Mouse (Mus musculus) testis, postnatal 10 days (tissue): Measurements from ENCODE around the gene Rcn2.

Experiments
- DNase-seq: peaks from one replicate; pipeline ENCODE4 v3.0.0; 2021; ENCODE audit warnings: low spot score

Gene Rcn2

DNA sequence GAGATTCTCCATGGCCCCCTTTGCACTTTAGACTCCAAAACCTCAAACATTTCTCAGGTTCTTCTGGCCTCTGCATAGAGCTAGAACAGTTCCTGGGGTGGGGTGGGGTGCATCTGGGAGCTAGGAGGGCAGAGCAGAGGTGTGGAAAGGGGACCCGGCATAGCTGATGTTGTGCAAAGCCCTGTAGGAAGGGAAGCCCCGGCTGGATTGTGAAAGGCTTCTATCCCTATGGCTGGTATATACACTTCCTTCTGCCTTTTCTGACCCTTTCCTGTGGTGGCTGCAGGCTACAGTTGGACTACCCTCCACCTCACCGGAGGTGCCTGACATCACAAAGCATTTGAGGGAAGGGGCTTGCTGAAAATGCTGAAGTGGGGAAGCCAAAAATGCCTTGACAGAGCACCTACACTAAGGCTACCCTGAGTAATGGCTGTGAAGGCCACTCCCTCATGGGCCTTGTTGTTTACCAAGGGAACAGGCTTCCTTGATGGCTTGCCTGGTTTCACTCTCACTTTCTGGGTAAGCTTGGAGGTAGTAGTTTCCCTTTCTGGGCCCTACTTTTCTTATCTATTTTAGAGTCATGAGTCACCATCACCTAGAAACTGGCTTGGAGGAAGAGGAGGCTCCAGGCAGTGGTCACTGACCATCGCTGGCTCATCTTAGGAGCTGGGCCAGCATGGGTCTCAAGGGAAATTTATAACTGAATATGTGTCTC is 56.1 kb downstream of the Rcn2 start:
- DNase-seq, result no peak

DNA sequence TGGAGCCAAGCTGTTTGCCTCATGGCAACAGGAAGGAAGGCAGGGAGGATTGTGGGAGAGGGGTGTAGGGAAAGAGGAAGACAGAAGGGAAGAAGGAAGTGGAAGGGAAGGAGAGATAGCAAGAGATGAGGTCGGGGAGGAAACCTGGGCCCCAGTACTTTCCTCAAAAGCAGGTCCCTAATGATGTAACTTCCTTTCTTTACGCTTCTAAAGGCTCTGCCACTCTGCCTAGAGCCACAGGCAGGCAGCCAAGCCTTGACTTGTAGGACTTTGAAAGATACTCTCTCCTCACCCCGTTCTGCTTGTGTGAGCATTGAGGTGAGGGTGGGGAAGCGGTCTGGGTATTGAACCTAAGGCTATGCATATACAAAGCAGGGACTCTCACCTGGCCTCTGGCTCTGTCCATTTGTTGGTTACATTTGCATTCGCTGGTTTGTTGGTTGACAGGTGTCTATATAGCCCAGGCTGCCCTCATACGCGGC is 58.4 kb downstream of the Rcn2 start:
- DNase-seq, result no peak

DNA sequence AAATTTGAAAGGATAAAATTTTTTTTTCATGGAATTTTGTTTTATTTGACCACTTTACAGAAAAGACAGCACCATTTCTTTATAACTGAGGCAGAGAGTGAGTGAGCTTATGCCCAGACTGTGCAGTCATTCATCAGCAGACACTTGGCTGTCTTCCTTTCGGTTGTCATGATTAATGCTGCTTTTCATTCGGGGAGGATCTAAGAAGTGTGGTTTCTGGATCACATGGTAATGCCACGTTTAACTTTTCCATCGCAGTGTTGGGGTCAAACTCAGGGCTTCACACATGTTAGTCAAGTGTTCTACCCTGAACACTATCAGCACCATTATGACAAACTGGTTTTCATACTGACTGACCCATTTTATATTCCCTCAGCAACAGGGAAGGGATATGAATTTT is 59.4 kb downstream of the Rcn2 start:
- no peak for DNase-seq

DNA sequence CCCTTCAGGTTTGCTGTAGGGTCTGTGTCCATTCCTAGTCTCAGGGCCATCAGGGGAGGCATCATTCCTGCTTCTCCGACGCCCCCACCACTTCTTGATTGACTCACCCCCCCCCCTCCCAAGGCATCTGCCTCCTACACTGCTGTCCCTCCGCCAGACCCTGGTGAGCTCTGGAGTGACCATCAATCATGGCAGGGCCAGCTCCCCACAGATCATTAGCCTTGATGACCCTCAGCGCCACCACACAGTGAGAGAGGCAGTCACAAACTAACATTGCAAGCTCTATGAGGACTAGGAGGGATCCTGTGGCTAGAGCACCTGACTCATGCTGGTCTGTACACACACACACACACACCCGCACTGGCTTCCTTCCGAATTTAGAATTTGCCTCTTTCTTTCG is 63.3 kb downstream of the Rcn2 start:
- no peak for DNase-seq

DNA sequence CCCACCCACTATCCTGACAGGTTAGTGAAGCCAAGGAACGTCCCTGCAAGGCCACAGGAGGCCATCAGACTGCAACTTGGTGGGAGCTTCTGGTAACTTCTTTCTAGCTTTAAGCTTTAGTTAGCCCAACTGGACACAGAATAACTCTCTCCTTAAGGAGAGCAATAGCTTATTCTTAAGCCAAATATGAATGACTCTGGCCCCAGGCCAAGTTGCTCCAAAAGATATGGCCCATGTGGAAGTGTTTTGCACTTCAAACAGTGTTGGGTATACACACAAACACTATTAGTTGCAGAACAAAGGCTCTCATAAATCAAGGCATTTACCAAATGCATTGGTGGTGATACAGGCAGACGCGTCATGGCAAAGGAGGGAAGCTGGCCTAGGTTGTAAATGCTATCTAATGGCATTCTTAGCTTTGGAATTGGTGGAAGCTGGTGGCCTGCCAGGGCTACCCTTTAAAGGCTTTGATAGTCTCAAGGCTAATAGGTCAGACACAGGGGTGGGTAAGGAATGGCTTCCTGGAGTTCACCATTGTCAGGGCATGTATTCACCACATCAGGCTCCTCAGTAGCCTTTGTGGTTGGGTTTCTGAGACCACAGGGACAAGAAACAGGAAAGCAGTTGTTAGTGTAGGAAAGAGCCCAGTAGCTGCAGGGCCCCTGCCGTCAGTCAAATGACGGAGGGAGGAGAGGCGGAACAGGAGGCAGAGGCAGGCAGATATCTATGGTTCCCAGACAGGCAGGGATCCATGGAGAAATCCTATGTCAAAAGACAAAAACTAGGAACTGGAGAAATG is 64.8 kb downstream of the Rcn2 start:
- no peak for DNase-seq

DNA sequence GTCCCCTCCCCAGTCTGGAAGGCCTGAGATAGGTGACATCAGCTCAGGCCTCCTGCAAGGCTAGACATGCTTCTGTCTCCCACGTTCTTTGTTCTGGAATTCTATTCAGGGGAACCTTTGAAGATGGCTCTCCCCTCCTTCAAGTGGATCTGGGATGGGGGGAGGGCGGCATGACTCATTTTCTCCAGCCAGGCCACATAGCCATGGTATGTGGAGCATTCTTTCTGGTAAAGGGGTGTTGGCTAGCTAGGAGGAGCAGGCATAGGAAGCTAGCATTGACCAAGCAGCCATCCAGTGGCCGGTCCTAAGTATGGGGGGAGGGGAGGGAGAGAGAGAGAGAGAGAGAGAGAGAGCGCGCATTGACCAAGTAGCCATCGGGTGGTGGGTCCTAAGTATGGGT is 65.9 kb downstream of the Rcn2 start:
- no peak for DNase-seq

DNA sequence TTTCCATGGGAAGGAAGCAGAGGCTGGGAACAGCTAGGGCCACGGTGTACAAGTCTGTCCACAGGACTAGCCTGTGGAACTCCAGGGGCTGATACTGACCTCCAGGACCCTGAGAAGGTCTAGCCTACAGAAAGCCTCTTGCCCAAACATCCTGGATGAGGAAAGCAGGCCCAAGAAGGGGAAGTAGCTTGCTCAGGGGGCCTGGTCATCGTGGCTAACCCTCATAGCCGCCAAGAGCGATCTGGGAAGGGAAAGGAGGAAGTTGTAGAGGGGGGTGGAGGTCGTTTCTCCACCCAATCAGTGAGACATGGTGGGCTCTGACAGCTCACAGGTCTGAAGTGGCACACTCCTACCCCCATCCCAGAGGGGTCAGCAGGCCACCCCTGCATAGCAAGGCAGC is 66.5 kb downstream of the Rcn2 start:
- DNase-seq, result no peak
